Mouse (Mus musculus): ENCODE data around the gene Pgp.

DNA sequence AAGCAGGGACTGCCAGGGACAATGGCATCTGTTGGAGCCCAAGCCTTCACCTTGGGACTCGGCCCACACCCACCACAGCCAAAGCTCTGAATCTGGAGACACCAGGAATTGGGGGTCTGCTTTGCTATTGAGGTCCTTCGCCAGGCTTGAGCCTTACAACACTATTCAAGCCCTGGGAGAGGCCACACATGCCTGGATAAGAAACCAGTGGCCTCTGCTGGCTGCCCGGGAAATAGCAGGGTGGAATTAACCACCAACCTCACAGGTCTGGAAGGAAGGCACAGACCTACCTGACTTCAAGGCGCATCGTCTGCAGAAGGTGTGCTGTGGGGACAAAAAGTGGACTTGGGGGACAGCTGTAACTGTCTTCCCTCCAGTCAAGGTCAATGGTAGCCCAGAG, 43.4 kb downstream of the Pgp start:
- TF ChIP-seq CTCF (IDR thresholded peaks at IDR 0.05; ENCODE audit: control insufficient read depth, insufficient read depth, insufficient replicate concordance, low read depth, low read length) (peak; percentile 60; the same call in 1 of the 2 replicates), POLR2A (IDR thresholded peaks at IDR 0.05; ENCODE audit: control insufficient read depth, low read depth, low read length) (no peak)
